Mouse (Mus musculus) MN1 (cell line): ENCODE results near the gene Src.
A peak's percentile ranks its signal among the peaks of the same experiment; 100 is the strongest.

Experiments used
- DNase-seq: peaks from one replicate; pipeline ENCODE4 v3.0.0-alpha.2; 2016; ENCODE audit warnings: low spot score

The Src gene

DNA sequence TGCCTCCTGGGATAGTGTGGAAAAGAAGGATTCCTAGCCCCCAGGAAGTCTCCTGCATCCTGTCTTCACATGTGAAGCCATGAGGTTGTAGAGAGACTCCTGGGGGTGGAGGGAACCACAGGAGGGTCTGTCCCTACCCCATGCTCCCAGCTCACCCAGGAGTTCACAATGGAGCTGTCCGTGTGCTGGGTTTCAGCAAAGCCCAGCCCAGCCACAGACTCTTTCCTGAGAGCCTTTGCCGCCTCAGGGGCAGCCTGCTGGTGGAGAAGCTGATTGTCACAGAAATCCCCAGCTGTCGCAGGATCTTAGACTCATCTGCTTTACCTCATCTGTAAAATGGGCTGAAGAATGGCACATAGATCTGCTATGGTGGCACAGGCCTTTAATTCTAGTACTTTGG, 18.9 kb downstream of the Src start:
- no peak for DNase-seq

GRCm38 (mm10) chr2:157441363-157441762, 23.1 kb downstream of the Src start:
- no peak for DNase-seq

GRCm38 (mm10) chr2:157447297-157448158, 29.3 kb downstream of the Src start:
- DNase-seq: peak; percentile 39

- no peak for DNase-seq
Observed at GRCm38 (mm10) chr2:157448356-157448755, 30.1 kb downstream of the Src start.

DNA sequence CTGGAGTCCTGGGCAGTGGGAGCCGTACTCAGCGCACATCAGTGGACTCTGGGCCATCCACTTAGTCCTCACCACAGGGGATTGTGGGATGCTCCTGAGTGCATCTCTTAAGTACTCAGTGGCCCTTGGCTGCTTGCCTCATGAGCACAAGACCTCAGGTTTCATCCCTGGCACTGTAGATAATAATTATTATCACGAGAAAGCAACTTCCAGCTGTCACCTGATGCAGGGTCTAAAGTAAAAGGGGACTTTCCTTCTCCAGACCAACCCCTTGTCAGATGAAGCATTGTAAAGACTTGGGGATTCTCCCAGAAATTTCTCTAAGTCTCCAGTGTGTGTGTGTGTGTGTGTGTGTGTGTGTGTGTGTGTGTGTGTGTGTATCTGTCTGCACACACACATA, 32.7 kb downstream of the Src start:
- DNase-seq: no peak

- DNase-seq: no peak
Observed at GRCm38 (mm10) chr2:157451372-157452040, 33.3 kb downstream of the Src start.

GRCm38 (mm10) chr2:157457100-157457806, 39.0 kb downstream of the Src start:
- DNase-seq: peak; percentile 65

- DNase-seq: peak; percentile 65
Observed at GRCm38 (mm10) chr2:157458472-157458871, 40.2 kb downstream of the Src start.

- peak; percentile 31 for DNase-seq
Observed at GRCm38 (mm10) chr2:157459736-157460135, 41.5 kb downstream of the Src start.

- peak; percentile 68 for DNase-seq
Observed at GRCm38 (mm10) chr2:157462776-157463710, 44.8 kb downstream of the Src start.

DNA sequence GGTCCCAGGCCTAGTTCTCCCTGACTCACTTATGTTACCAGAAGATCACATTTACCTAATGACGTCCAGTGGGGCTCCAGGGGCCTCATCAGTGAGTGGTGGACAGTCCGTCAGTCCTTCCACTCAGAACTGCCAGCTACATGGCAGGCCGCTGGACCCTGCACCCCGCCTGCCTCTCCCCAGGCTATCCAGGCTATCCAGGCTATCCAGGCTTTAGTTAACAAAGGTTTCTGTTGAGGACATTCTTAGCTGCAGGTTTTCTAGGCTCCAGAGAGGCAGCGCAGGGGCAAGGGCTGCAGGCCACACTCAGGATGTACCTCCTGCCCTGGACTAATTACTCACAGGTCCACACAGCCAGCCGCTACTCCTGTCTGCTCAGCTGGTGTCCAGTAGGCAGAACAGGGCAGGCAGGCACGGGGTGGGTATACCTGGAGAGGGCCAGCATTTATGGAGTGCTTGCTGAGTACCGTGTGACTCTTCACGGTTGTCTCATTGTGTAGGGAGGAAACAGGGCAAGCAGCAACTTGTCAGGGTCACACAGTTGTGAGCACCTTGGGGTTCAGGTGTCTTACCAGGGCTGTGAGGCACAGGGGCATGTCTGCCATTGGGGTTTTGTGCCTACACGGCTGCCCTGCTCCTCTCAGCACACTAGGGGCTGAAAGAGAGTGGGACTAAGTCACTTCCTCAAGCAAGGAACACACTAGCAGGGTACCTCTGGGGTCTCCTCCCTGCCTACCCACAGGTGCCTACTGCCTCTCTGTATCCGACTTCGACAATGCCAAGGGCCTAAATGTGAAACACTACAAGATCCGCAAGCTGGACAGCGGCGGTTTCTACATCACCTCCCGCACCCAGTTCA, 45.9 kb downstream of the Src start:
- no peak for DNase-seq

DNA sequence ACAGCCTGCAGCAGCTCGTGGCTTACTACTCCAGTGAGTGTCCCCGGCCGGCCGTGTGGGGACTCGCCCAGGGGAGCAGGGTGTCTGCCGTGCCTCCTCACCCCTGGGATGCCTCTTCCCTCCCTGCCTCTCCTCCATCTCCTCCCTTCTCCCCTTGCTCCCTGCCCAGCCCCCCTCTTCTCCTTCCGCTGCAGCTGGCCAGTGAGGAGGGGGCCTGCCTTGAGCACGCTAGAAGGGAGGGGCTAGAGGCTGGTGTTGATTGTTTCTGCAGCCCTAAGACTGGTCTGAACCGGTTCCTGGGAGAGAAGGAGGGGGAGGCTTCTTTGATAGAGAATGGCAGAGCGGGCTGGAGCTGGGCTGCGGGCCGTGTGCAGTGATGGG, 46.5 kb downstream of the Src start:
- DNase-seq: no peak

GRCm38 (mm10) chr2:157466836-157467235, 48.6 kb downstream of the Src start:
- DNase-seq: no peak

GRCm38 (mm10) chr2:157468130-157468796, 50.0 kb downstream of the Src start:
- no peak for DNase-seq

DNA sequence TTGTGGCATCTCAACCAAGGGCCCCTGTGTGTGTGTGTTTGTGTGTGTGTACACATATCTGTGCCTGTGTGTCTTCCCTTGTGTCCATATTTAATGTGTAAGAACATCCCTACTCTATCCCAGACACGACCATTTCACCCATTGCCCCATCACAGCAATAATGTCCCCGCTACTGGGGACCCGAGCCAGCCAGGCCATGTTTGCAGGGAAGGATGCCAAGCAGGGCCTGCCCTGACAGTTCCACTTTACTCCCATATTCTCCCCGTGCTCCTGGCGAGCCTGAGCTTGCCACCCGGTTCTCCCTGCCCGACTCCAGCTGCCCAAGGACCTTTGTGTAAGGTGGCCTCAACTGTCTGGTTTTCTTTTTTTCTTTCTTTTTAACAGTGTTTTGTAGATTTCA, 53.0 kb downstream of the Src start:
- DNase-seq: no peak

DNA sequence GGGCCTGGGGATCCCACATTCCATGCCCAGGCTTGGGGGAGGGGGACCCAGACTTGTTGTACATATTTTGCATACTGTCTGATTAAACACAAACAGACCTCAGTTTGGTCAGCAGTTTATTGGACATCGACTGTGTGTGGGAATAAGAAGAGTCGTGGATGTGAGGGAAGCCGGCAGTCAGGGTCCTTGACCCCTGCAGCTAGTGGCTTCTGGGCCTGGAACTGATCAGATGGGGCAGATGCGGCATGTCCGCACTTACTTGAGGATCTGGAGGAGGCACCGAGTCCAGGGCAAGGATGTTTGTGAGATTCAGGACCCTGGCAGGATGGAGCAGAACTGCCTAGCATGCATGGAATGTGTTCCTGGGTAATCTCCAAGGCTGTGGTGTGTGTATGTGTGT, 53.5 kb downstream of the Src start:
- DNase-seq: no peak

DNA sequence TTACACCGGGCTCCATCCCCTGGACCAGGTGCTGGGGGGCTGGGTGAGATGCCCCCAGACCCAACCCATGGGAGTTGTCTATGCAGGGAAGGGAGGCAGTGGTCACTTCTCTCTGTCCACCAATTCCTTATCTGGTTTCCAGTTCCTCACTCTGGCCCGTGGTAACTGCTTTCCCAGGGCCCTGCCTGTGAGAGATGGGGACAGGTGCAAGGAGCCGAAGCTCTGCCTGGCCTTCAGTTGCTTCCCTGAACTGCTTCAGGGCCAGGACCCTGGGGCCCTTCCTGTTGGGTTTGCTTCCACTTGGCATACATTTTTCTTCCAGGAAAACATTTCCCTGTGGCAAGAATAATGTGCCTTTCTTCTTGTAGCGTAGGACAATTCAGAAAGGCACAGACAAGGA, 54.2 kb downstream of the Src start:
- DNase-seq: no peak

DNA sequence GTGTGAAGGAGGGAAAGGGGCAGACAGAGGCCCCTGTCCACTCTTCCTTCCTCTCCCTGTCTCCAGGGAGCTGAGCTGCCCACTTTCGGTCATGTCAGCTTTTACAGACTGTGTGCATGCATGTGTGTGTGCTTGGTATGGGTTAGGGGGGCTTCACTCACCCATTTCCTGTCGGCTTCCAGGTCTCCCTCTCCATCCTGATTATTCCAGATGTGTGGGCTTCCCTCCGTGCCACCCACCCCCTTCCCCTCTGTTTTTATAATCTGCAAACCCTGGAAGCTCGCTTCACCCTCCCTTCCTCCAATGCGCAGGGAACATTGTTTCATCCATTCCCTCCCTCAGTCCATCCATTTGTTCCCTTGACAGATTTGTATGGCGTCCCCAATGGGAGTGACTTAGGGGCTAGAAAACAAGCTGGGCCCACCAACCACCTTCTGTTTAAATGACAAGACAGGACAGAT, 56.1 kb downstream of the Src start:
- no peak for DNase-seq

- no peak for DNase-seq
Observed at GRCm38 (mm10) chr2:157475437-157476379, 57.5 kb downstream of the Src start.
